ENCODE assay signal across 8 mouse cellular contexts in genomic region chr4:136030968-136031909, GRCm38 (mm10). TPM values are rescaled to one million over a fixed set of nuclear protein-coding genes. Genes with fewer than 3 reads are reported as not detected.
DNase-seq lines count a peak whose midpoint lies in the region; TF ChIP-seq lines count a peak whose summit lies in the region.

No protein-coding gene starts in this region.

- no peak overlapping the region; the same call in 1 of the 2 replicates for H3K27ac ChIP-seq in heart, adult 2 months

- no peak for TF ChIP-seq EP300 in heart, adult 2 months (IDR thresholded peaks at IDR 0.05; ENCODE audit: insufficient read depth, low read depth, low read length)

- WGBS in heart, adult 2 months: 17% methylated on average over 8 of the region's 8 CpGs

- no peaks in the 10 kb centered on the region for H3K36me3 ChIP-seq in heart, adult 2 months (ENCODE audit: control insufficient read depth, insufficient read depth, low read length)

- no peaks in the 10 kb centered on the region for H3K79me2 ChIP-seq in heart, adult 2 months (replicated peaks; ENCODE audit: control insufficient read depth, insufficient read depth, low read length)

- no peak for TF ChIP-seq CTCF in heart, adult 2 months (IDR thresholded peaks at IDR 0.05)

- H3K4me3 ChIP-seq in heart, adult 2 months: no peak overlapping the region

- intact Hi-C loops in heart, adult 2 months (cut with DNase I): no loop called here

- peaks cover 3% of the 10 kb centered on the region for H3K4me1 ChIP-seq in heart, adult 2 months (ENCODE audit: control insufficient read depth, insufficient read depth, low read length)

- H3K27me3 ChIP-seq in heart, adult 2 months (ENCODE audit: control insufficient read depth, insufficient read depth, low read length): no peaks in the 10 kb centered on the region

- H3K9ac ChIP-seq in heart, adult 2 months (ENCODE audit: low read depth, low read length): no peak overlapping the region

- no peak for TF ChIP-seq POLR2A in heart, adult 2 months (IDR thresholded peaks at IDR 0.05; ENCODE audit: insufficient read depth, low read depth, low read length)

- peak; percentile 97 for DNase-seq in heart, adult 11 months
- no peak for DNase-seq in heart, adult 8-10 months (ENCODE audit: low spot score)
- DNase-seq in ZHBTc4 (ENCODE audit: low read depth, low spot score): peak; percentile 71
- peak; percentile 40 to 63 for DNase-seq in heart, adult 2 months
- DNase-seq in kidney, adult 9 months: peak; percentile 49
- peak; percentile 14 for DNase-seq in lung, postnatal 25 days (ENCODE audit: low spot score)
- no peak for DNase-seq in natural killer cell, adult 2 months (ENCODE audit: low spot score in 2 of 2)
- DNase-seq in urinary bladder, postnatal 4 days (ENCODE audit: low spot score in 2 of 2): no peak

RNA-seq across cellular contexts. Expression of gene Eloa, which starts 9.7 kb away (rescaled TPM):
- 10 to 100 TPM; 32.2 to 33.9 (median 33.1) TPM for total RNA-seq in heart, adult 8-10 months (2022)
- 10 to 100 TPM; 31.1 to 35.5 TPM for total RNA-seq in heart, adult 2 months (2021)
- 11.0 and 17.7 TPM in 2 replicates for polyA plus RNA-seq in heart, adult 2 months (2012; rRNA removed)

RNA-seq across cellular contexts. Expression of gene Rpl11, which starts 22.0 kb away (rescaled TPM):
- total RNA-seq in heart, adult 8-10 months (2022): 100 to 1,000 TPM; 238 to 318 (median 274) TPM
- 100 to 1,000 TPM; 259 to 288 TPM for total RNA-seq in heart, adult 2 months (2021)
- polyA plus RNA-seq in heart, adult 2 months (2012; rRNA removed): 132 and 186 TPM in 2 replicates

RNA-seq across cellular contexts. Expression of gene Pithd1, which starts 44.2 kb away (rescaled TPM):
- 10 to 100 TPM; 20.8 to 23.4 (median 21.6) TPM for total RNA-seq in heart, adult 8-10 months (2022)
- 10 to 100 TPM; 19.4 to 20.9 TPM for total RNA-seq in heart, adult 2 months (2021)
- 19.0 and 29.2 TPM in 2 replicates for polyA plus RNA-seq in heart, adult 2 months (2012; rRNA removed)

RNA-seq across cellular contexts. Expression of gene Lypla2, which starts 58.8 kb away (rescaled TPM):
- 10 to 100 TPM; 32.5 to 38.4 (median 35.9) TPM for total RNA-seq in heart, adult 8-10 months (2022)
- total RNA-seq in heart, adult 2 months (2021): 10 to 100 TPM; 35.9 to 37.1 TPM
- polyA plus RNA-seq in heart, adult 2 months (2012; rRNA removed): 52.2 and 55.1 TPM in 2 replicates

Comparison
In these comparisons a context has a peak if more than half of its experiments do, and no peak if none do; other contexts are left out.
1. DNase-seq: peak in heart, adult 11 months (single experiment), ZHBTc4 (single experiment), heart, adult 2 months (2 of 2), kidney, adult 9 months (single experiment) and lung, postnatal 25 days (single experiment); none in heart, adult 8-10 months (single experiment), natural killer cell, adult 2 months (0 of 2) and urinary bladder, postnatal 4 days (0 of 2).